Mouse (Mus musculus): Measurements from ENCODE around the gene Hnrnpul1.

DNA sequence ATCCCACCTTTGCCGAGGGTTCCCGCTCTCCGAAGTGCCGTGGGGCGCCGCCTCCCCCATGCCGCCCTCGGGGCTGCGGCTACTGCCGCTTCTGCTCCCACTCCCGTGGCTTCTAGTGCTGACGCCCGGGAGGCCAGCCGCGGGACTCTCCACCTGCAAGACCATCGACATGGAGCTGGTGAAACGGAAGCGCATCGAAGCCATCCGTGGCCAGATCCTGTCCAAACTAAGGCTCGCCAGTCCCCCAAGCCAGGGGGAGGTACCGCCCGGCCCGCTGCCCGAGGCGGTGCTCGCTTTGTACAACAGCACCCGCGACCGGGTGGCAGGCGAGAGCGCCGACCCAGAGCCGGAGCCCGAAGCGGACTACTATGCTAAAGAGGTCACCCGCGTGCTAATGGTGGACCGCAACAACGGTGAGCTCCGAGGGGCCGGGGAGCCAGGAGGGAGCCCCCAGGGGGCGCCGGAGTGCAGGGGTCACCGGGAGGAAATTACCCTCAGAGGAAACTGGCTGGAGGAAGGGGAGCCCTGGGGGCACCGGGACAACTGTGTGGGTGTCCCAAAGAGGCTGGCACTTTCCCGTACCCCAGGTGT lies 66.7 kb downstream of the Hnrnpul1 start:
- TF ChIP-seq CTCF (IDR thresholded peaks at IDR 0.05; ENCODE audit: control insufficient read depth, insufficient read depth, low read length) (peak; percentile 24; the same call in 1 of the 2 replicates), POLR2A (IDR thresholded peaks at IDR 0.05; ENCODE audit: borderline replicate concordance, control insufficient read depth, low read depth, low read length) (peak; percentile 5; the same call in 1 of the 2 replicates)
